Mouse (Mus musculus) embryonic facial prominence, embryonic 11.5 days (tissue): ENCODE data around the gene Plk5. TPM values are rescaled to one million over a fixed set of nuclear protein-coding genes. Genes with fewer than 3 reads are reported as not detected.

Source experiments
- ATAC-seq: fragments of 200-750 bp; cut with Nextera tagmentation; replicated peaks from 2 replicates; pipeline ENCODE4 v1.8.0; 2017; ENCODE audit warnings: low read depth; ENCODE audit not compliant: insufficient number of reproducible peaks, low FRiP score, low TSS enrichment
- DNase-seq: peaks from one replicate; pipeline ENCODE4 v3.0.0-alpha.2; 2015; ENCODE audit warnings: low spot score
- H3K27ac ChIP-seq: fragments of 300-500 bp; sonication (generic); replicated peaks from 2 replicates; pipeline ENCODE4 v1.5.1; 2014; ENCODE audit warnings: mild to moderate bottlenecking, low read depth, low read length, control low read depth
- H3K27me3 ChIP-seq: fragments of 300-500 bp; sonication (generic); 2 replicates; pipeline ENCODE4 v1.6.1; 2014; ENCODE audit warnings: mild to moderate bottlenecking, low read length, moderate library complexity, mixed read lengths; ENCODE audit not compliant: control insufficient read depth, insufficient read depth
- H3K36me3 ChIP-seq: fragments of 300-500 bp; sonication (generic); replicated peaks from 2 replicates; pipeline ENCODE4 v1.6.1; 2014; ENCODE audit warnings: low read depth, mild to moderate bottlenecking, low read length, moderate library complexity, mixed read lengths; ENCODE audit not compliant: control insufficient read depth, insufficient read depth
- H3K4me1 ChIP-seq: fragments of 300-500 bp; sonication (generic); 2 replicates; pipeline ENCODE4 v1.6.1; 2014; ENCODE audit warnings: low read length, mixed read lengths; ENCODE audit not compliant: control insufficient read depth, insufficient read depth
- H3K4me2 ChIP-seq: fragments of 300-500 bp; sonication (generic); 2 replicates; pipeline ENCODE4 v1.6.1; 2014; ENCODE audit warnings: low read depth, mild to moderate bottlenecking, control low read depth, low read length, moderate library complexity
- H3K4me3 ChIP-seq: fragments of 300-500 bp; sonication (generic); 2 replicates; pipeline ENCODE4 v1.5.1; 2014; ENCODE audit warnings: low read depth, low read length, control low read depth
- H3K9ac ChIP-seq: fragments of 300-500 bp; sonication (generic); replicated peaks from 2 replicates; pipeline ENCODE4 v1.6.1; 2014; ENCODE audit warnings: mild to moderate bottlenecking, control low read depth, low read length
- H3K9me3 ChIP-seq: fragments of 300-500 bp; sonication (generic); replicated peaks from 2 replicates; pipeline ENCODE4 v1.6.1; 2016; ENCODE audit warnings: mild to moderate bottlenecking, low read length, inconsistent platforms, mixed read lengths; ENCODE audit not compliant: control insufficient read depth
- WGBS: fragments of 180-500 bp; shearing (Covaris S2); extraction: QIAGEN DNeasy Blood & Tissue Kit; methylation state at CpG from one replicate; pipeline ENCODE4 v1.1.7; 2014; 5-methylcytosine and 5-hydroxymethylcytosine counted together
- polyA plus RNA-seq: library from polyadenylated mRNA; unstranded; fragments of >200 nt; fragmentation: Nextera tagmentation; extraction: Ambion mirVana; gene quantifications from 2 replicates; pipeline ENCODE4 v1.2.1, GENCODE M21; 2014

The Plk5 gene
- polyA plus RNA-seq, 1 experiment from 2014 or later = 0.52 TPM

DNA sequence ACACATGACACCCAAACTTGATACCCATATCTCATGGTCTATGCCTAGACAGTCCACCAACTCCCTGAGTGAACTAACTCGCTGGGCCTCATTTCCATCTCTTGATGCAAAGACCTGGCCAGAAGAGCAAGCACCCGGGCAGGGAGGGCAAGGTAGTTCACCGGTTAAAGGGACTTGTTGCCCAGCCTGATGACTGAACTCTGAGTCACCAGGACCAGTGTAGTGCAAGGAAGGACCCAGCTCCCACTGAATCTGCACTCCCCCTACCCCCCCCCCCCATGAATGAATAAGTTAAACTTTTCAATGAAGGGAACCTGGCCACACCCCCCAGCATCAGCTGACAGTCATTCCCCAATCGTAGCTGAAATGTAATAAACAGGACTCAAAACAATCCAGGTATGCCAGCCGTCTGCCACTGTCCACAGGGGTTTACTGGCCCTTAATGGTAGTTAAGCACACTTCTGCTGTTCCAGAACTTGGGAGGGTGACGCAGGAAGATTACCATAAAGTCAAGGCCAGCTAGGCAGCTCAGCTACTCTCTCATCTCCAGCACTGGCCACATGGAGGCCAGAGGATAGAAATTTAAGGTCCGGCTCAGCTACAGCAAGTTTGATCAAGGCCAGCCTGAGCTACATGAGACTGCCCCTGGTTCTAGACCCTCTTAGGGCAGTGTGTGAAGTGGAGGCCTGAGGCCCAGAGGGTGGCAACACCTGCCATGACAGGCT is 26.5 kb downstream of the Plk5 start:
- Histone ChIP-seq H3K9me3 (no peaks in the 10 kb centered on the region), H3K9ac (no peak overlapping the region), H3K27me3 (no peaks in the 10 kb centered on the region), H3K4me1 (peaks cover 11% of the 10 kb centered on the region; the same call in 1 of the 2 replicates), H3K4me2 (no peak overlapping the region), H3K4me3 (no peak overlapping the region), H3K36me3 (peaks cover 22% of the 10 kb centered on the region), H3K27ac (no peak overlapping the region)
- ATAC-seq = no peak
- no peak for DNase-seq
- 89% methylated on average over 7 of the region's 7 CpGs for WGBS

DNA sequence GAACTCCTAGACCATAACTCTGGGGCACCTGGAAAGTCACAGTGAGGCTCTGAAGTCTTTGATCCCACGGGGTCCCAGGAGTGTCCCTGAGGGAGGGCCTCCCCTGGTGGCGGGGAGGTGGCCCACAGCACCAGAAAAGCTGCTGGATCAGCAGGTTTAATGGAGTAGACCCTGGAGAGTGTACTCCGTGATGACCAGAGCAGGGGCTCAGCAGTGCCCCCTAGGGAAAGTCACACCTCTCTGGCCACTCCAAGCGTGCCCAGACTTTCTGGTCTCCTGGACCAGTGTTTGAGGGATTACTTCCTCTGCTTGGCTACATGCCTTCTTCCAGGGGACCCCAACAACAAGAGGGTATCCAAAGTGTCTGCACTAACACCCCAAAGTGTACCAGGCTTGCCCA is 27.2 kb downstream of the Plk5 start:
- no peak overlapping the region for H3K9ac ChIP-seq
- no peak overlapping the region for H3K27ac ChIP-seq
- H3K4me3 ChIP-seq = no peak overlapping the region
- peak overlapping the region; percentile 4; the same call in 1 of the 2 replicates for H3K4me2 ChIP-seq
- H3K4me1 ChIP-seq = peaks cover 15% of the 10 kb centered on the region
- 73% methylated on average over 4 of the region's 4 CpGs for WGBS
- peaks cover 22% of the 10 kb centered on the region for H3K36me3 ChIP-seq
- DNase-seq = no peak
- ATAC-seq = no peak
- H3K27me3 ChIP-seq = no peaks in the 10 kb centered on the region
- no peaks in the 10 kb centered on the region for H3K9me3 ChIP-seq

DNA sequence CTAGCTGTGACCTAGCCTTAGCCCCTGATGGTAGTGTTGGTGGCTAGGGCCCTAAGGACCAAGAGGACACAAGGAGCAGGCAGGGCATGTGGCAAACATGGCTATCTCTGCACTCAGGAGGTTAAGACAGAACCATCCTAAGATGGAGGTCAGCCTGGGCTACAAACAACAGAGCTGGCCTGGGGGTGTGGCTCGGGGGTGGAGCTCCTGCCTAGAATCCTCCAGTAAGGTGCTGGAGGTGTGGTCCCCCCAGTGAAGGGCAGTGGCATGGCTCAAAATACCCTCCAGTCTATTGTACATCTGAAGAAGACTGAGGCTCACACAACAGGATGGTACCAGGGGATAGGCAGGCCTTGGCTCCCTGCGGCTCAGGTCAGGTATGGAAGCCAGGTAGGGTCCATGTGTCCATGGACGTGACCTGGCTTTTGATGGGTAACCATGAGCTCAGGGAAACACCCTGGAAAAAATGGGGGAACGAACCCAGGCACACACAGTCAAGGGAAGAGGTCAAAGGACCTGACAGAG is 27.9 kb downstream of the Plk5 start:
- Histone ChIP-seq H3K4me1 (peaks cover 18% of the 10 kb centered on the region), H3K9ac (0 out of 2 replicates have a peak overlapping the region, but pooled peaks have one; percentile 13), H3K4me3 (peak overlapping the region; percentile 99)

DNA sequence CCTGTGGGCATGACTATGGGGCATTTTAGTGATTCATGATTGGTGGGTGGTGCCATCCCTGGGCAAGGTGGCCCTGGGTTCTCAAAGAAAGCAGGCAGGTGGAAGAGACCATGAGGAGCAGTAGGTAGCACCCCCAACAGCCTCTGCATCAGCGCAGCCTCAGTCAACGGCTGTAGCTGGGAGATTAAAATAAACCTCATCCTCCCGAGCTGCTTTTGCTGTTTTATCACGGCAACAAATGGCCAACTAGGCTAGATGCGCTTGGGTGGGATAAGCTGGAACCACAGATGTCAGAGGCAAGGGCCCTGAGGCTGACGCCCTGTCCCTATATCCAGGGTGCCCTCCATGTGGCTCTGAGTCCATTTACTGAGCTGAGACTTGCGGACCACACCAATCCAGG is 28.4 kb downstream of the Plk5 start:
- 84% methylated on average over 7 of the region's 7 CpGs for WGBS
- Histone ChIP-seq H3K9ac (peak overlapping the region; percentile 97), H3K4me2 (peak overlapping the region; percentile 93), H3K4me3 (peak overlapping the region; percentile 99), H3K4me1 (peaks cover 18% of the 10 kb centered on the region), H3K27ac (no peak overlapping the region), H3K36me3 (peaks cover 22% of the 10 kb centered on the region), H3K27me3 (no peaks in the 10 kb centered on the region), H3K9me3 (no peaks in the 10 kb centered on the region)
- ATAC-seq (no peak), DNase-seq (no peak)

More for the DNA sequence above, 27.9 kb downstream of the Plk5 start:
- H3K27me3 ChIP-seq = no peaks in the 10 kb centered on the region
- DNase-seq = no peak
- H3K4me2 ChIP-seq = peak overlapping the region; percentile 93
- WGBS = 91% methylated on average over 4 of the region's 4 CpGs
- no peak overlapping the region for H3K27ac ChIP-seq
- H3K36me3 ChIP-seq = peaks cover 22% of the 10 kb centered on the region
- no peak for ATAC-seq
- no peaks in the 10 kb centered on the region for H3K9me3 ChIP-seq

DNA sequence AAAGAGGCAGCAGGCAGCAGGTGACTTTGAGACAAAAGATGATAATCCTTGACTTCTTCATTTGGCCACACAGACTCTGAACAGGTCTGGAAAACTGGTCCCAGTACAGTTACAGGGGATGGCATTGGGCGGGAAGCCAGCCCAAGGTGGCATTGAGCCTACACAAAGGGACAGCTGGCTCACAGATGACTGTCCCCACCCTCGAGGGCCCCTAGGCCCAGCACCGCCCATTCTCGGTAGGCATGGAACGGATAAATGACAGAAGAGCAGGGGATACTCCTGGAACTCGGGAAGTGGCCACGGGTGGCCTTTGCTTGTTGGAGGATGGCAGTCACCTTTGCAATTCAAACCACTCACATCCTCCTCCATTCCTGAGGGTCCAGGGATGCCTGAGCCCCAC is 29.1 kb downstream of the Plk5 start:
- peak overlapping the region; percentile 97 for H3K9ac ChIP-seq
- peak overlapping the region; percentile 78; the same call in 1 of the 2 replicates for H3K27ac ChIP-seq
- H3K4me2 ChIP-seq = peak overlapping the region; percentile 93
- H3K36me3 ChIP-seq = peaks cover 21% of the 10 kb centered on the region
- no peaks in the 10 kb centered on the region for H3K9me3 ChIP-seq
- ATAC-seq = no peak
- no peak for DNase-seq
- H3K27me3 ChIP-seq = no peaks in the 10 kb centered on the region
- peak overlapping the region; percentile 99 for H3K4me3 ChIP-seq
- H3K4me1 ChIP-seq = peaks cover 18% of the 10 kb centered on the region
- whole genome bisulfite sequencing = 18% methylated on average over 7 of the region's 7 CpGs

DNA sequence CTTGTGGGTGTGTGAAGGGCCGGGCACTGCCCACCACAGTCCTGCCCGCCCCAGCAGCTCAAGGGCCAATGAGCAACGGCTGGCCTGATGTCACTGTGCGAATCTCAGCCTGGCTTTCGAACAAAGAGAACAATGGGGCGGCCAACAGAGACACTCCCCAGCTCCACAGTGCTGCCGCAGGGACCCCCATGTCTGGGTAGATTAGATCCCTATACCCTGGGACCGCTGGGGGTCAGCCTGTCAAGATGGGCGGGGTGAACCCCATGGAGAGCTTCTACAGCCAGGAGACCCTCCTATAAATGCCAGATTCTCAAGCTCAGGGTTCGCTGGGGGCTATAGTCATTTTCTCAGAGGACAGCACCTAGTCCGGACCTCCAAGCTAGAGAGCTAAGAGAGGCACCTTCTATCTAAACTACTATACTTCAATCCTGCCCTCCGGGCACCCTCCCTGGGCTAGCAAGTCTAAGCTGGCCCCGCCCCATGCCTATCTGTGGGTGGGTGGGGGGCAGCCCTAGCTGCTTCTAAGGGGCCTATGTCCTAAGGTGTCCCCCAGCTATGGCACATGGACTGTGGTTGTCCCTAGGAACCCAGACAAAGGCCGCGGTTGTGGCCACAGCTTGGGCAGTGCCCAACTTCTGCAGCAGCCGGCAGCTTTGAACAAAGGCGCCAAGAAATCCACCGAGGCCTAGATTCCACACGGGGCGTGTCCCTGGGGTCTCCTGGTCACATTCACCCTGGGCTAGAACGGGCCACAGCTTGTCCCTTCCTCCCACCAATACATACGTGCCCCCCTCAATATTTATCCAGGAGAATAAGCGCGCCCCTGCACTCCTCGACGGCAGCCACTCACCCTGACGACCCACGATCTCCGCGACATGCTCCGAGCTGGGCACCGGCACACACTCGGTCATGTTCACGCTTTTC is 29.8 kb downstream of the Plk5 start:
- no peaks in the 10 kb centered on the region for H3K9me3 ChIP-seq
- H3K27me3 ChIP-seq = no peaks in the 10 kb centered on the region
- ATAC-seq (peak; percentile 65), DNase-seq (peak; percentile 82)
- peaks cover 18% of the 10 kb centered on the region for H3K4me1 ChIP-seq
- peak overlapping the region; percentile 78 for H3K27ac ChIP-seq
- peak overlapping the region; percentile 93 for H3K4me2 ChIP-seq
- peaks cover 18% of the 10 kb centered on the region for H3K36me3 ChIP-seq
- H3K4me3 ChIP-seq = peak overlapping the region; percentile 99
- WGBS = under 1% methylated on average over 34 of the region's 34 CpGs
- peak overlapping the region; percentile 97 for H3K9ac ChIP-seq

DNA sequence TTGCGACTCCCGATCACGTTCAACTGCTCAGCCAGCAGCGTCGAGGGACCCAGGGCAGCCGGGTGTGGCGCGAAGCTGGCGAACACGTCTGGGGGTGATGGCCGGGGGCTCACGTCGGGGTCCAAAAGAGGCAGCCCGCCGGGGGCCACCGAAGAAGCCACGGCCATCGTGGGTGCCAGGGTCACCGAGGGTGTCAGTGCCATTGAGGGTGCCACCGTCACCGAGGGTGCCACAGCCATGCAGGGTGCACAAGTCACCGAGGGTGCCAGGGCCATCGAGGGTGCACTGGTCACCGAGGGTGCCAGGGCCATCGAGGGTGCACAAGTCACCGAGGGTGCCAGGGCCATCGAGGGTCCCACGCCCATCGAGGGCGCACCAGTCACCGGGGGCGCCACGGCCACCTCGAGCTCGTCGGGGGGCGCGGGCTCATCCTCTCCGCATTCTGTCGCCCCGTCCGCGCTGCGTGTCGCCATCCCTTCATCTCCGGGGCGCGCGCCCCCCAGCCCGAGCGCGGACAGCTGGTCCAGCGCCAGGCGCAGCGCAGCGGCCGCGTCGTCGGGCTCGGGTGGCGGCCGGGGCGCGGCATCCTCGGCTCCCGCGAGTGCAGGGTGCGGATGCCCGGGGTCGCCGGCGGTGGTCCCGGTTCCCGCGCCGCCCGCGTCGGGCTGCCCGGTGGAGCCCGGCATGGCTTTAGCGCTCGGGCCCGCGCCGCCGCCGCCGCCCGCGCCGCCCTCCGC is 30.6 kb downstream of the Plk5 start:
- ATAC-seq (no peak), DNase-seq (peak; percentile 26)
- Histone ChIP-seq H3K36me3 (peaks cover 11% of the 10 kb centered on the region), H3K27me3 (no peaks in the 10 kb centered on the region), H3K27ac (peak overlapping the region; percentile 78), H3K4me3 (peak overlapping the region; percentile 99), H3K9me3 (no peaks in the 10 kb centered on the region), H3K9ac (peak overlapping the region; percentile 97), H3K4me2 (peak overlapping the region; percentile 93), H3K4me1 (peaks cover 18% of the 10 kb centered on the region)
- WGBS = 0% methylated on average over 66 of the region's 94 CpGs
